Mouse (Mus musculus): Measurements from ENCODE around the gene Pla2g2d.
A peak's percentile ranks its signal among the peaks of the same experiment; 100 is the strongest.

Pla2g2d gene

GRCm38 (mm10) chr4:138775435-138775834, at the start of gene Pla2g2d:
Gene Pla2g2d (plus strand): TSS chr4:138775735.
- no peak for DNase-seq

GRCm38 (mm10) chr4:138725751-138726150, 49.8 kb upstream of the Pla2g2d start:
- no peak for DNase-seq

GRCm38 (mm10) chr4:138729018-138729703, 46.4 kb upstream of the Pla2g2d start:
- DNase-seq: no peak

GRCm38 (mm10) chr4:138734105-138734504, 41.4 kb upstream of the Pla2g2d start:
- no peak for DNase-seq

- DNase-seq: no peak
Observed at GRCm38 (mm10) chr4:138734863-138735262, 40.7 kb upstream of the Pla2g2d start.

- no peak for DNase-seq
Observed at GRCm38 (mm10) chr4:138737031-138737430, 38.5 kb upstream of the Pla2g2d start, which contains the start of gene Ubxn10. Gene Ubxn10 (minus strand): TSS chr4:138737167.

GRCm38 (mm10) chr4:138739136-138739851, 36.2 kb upstream of the Pla2g2d start:
- DNase-seq: no peak

- no peak for DNase-seq
Observed at GRCm38 (mm10) chr4:138745884-138746283, 29.7 kb upstream of the Pla2g2d start.

GRCm38 (mm10) chr4:138746866-138747265, 28.7 kb upstream of the Pla2g2d start:
- DNase-seq: no peak

GRCm38 (mm10) chr4:138747851-138748250, 27.7 kb upstream of the Pla2g2d start:
- peak; percentile 41 for DNase-seq

GRCm38 (mm10) chr4:138748369-138749072, 27.0 kb upstream of the Pla2g2d start:
- DNase-seq: peak; percentile 41

- DNase-seq: no peak
Observed at GRCm38 (mm10) chr4:138752603-138753002, 22.9 kb upstream of the Pla2g2d start.

- no peak for DNase-seq
Observed at GRCm38 (mm10) chr4:138753608-138754007, 21.9 kb upstream of the Pla2g2d start.

GRCm38 (mm10) chr4:138754432-138754831, 21.1 kb upstream of the Pla2g2d start:
- DNase-seq: no peak

- DNase-seq: no peak
Observed at GRCm38 (mm10) chr4:138755439-138755838, 20.1 kb upstream of the Pla2g2d start.

- no peak for DNase-seq
Observed at GRCm38 (mm10) chr4:138755983-138756382, 19.6 kb upstream of the Pla2g2d start.

GRCm38 (mm10) chr4:138757416-138757815, 18.1 kb upstream of the Pla2g2d start, which contains the start of gene Pla2g2f:
Gene Pla2g2f (minus strand): TSS chr4:138757626.
- DNase-seq: no peak

- no peak for DNase-seq
Observed at GRCm38 (mm10) chr4:138762266-138762665, 13.3 kb upstream of the Pla2g2d start.

GRCm38 (mm10) chr4:138771970-138772369, 3.6 kb upstream of the Pla2g2d start:
- DNase-seq: no peak

GRCm38 (mm10) chr4:138772386-138772785, 3.1 kb upstream of the Pla2g2d start:
- no peak for DNase-seq

GRCm38 (mm10) chr4:138777417-138778407, 2.2 kb downstream of the Pla2g2d start:
- no peak for DNase-seq

- DNase-seq: no peak
Observed at GRCm38 (mm10) chr4:138780300-138780699, 4.8 kb downstream of the Pla2g2d start.
